9 mouse cellular contexts compared by ENCODE assay signal in the genomic region with DNA sequence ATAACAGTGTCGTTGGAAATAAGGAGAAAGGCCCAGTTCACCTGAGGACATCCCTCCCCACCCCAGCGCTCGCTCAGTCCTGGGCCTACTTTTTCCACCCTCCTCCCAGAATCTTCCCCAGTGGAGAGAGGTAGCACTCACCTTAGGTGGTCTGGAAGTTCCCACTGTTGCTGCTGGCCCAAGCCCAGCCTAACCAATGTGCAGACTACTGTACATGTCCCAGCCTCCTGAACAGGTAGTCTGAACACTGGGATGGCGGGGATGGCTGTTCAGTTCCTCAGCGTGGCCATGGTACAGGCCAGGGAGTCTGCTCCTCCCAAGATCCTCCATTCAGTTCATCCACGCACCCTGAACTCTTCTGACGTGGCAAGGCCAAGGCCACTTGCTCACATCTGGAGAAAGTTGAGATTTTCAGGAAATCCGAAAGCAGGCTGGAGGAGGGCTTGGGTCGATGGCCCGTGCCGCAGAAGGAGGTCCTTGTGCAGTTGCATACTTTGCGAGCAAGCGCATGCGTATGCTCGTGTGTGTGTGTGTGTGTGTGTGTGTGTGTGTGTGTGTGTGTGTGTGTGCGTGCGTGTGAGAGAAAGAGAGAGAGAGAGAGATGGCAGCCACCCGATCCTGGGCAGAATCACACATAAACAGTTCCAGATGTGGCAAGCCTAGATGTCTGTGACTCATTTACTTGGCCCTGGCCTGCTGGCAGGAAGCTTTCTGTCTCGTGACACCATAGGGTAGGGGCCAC. TPM values are rescaled to one million over a fixed set of nuclear protein-coding genes. Genes with fewer than 3 reads are reported as not detected.
DNase-seq lines count a peak whose midpoint lies in the region; ATAC-seq and TF ChIP-seq lines count a peak whose summit lies in the region.
"Had no signal": no experiment of that assay in that cellular context is flagged by ENCODE, and none has a peak within 500 bp of the region (broad histone marks: within the 10 kb centered on the region; RNA-seq: fewer than 3 reads in every experiment).

No protein-coding gene starts in this region.

- H3K4me2 ChIP-seq in forebrain, embryonic 13.5 days: no peak overlapping the region
- H3K4me2 ChIP-seq in limb, embryonic 11.5 days (ENCODE audit: low read depth, severe bottlenecking): peak overlapping the region; percentile 45
- H3K4me2 ChIP-seq in stomach, postnatal 0 days (replicated peaks; ENCODE audit: low read depth): no peak overlapping the region
- H3K4me2 ChIP-seq in midbrain, embryonic 14.5 days (ENCODE audit: low read length): no peak overlapping the region

- TF ChIP-seq EP300 in stomach, postnatal 0 days (optimal IDR thresholded peaks at IDR 0.05): no peak

- peak overlapping the region; percentile 77 for H3K27ac ChIP-seq in forebrain, embryonic 10.5 days
- no peak overlapping the region; the same call in 1 of the 2 replicates for H3K27ac ChIP-seq in forebrain, embryonic 13.5 days
- H3K27ac ChIP-seq in embryonic fibroblast, embryonic 13.5 days (ENCODE audit: insufficient read depth, low read length): peak overlapping the region; percentile 99
- peak overlapping the region; percentile 88 for H3K27ac ChIP-seq in limb, embryonic 11.5 days (replicated peaks; ENCODE audit: low read depth, low read length)
- H3K27ac ChIP-seq in stomach, postnatal 0 days (replicated peaks): no peak overlapping the region
- no peak overlapping the region for H3K27ac ChIP-seq in midbrain, embryonic 14.5 days (replicated peaks; ENCODE audit: low read depth, low read length)

- no peak overlapping the region for H3K9ac ChIP-seq in forebrain, embryonic 13.5 days
- H3K9ac ChIP-seq in limb, embryonic 11.5 days (ENCODE audit: low read length): peak overlapping the region; percentile 47
- H3K9ac ChIP-seq in stomach, postnatal 0 days (ENCODE audit: low read length): no peak overlapping the region
- no peak overlapping the region for H3K9ac ChIP-seq in midbrain, embryonic 14.5 days (replicated peaks; ENCODE audit: low read length)

- peaks cover 8% of the 10 kb centered on the region; the same call in 1 of the 2 replicates for H3K4me1 ChIP-seq in forebrain, embryonic 10.5 days
- H3K4me1 ChIP-seq in forebrain, embryonic 13.5 days: no peaks in the 10 kb centered on the region
- H3K4me1 ChIP-seq in embryonic fibroblast, embryonic 13.5 days (ENCODE audit: control insufficient read depth, insufficient read depth, low read length): peaks cover 27% of the 10 kb centered on the region
- 0 out of 2 replicates have a peak, but pooled peaks cover 2% of the 10 kb centered on the region for H3K4me1 ChIP-seq in limb, embryonic 11.5 days (ENCODE audit: control insufficient read depth, insufficient read depth, low read length)
- no peaks in the 10 kb centered on the region for H3K4me1 ChIP-seq in stomach, postnatal 0 days (replicated peaks; ENCODE audit: control insufficient read depth, insufficient read depth)
- no peaks in the 10 kb centered on the region for H3K4me1 ChIP-seq in midbrain, embryonic 14.5 days (ENCODE audit: control insufficient read depth, insufficient read depth, low read length)

- H3K9me3 ChIP-seq in forebrain, embryonic 10.5 days: no peaks in the 10 kb centered on the region
- no peaks in the 10 kb centered on the region for H3K9me3 ChIP-seq in forebrain, embryonic 13.5 days (replicated peaks)
- H3K9me3 ChIP-seq in limb, embryonic 11.5 days (ENCODE audit: control insufficient read depth, low read length): no peaks in the 10 kb centered on the region
- no peaks in the 10 kb centered on the region for H3K9me3 ChIP-seq in stomach, postnatal 0 days (ENCODE audit: control insufficient read depth, low read length)
- no peaks in the 10 kb centered on the region for H3K9me3 ChIP-seq in midbrain, embryonic 14.5 days (ENCODE audit: control insufficient read depth, low read length)

- H3K36me3 ChIP-seq in forebrain, embryonic 10.5 days (replicated peaks): peaks cover 56% of the 10 kb centered on the region
- H3K36me3 ChIP-seq in forebrain, embryonic 13.5 days (ENCODE audit: poor library complexity, severe bottlenecking): peaks cover 53% of the 10 kb centered on the region
- H3K36me3 ChIP-seq in limb, embryonic 11.5 days (ENCODE audit: control insufficient read depth, insufficient read depth, low read length): peaks cover 11% of the 10 kb centered on the region; the same call in 1 of the 2 replicates
- peaks cover 10% of the 10 kb centered on the region for H3K36me3 ChIP-seq in stomach, postnatal 0 days (ENCODE audit: control insufficient read depth, insufficient read depth, low read length)
- peaks cover 25% of the 10 kb centered on the region for H3K36me3 ChIP-seq in midbrain, embryonic 14.5 days (ENCODE audit: control insufficient read depth, insufficient read depth, low read length)

- DNase-seq in forebrain, embryonic 10.5 days (ENCODE audit: extremely low spot score, low spot score): peak; percentile 61
- DNase-seq in 416B (ENCODE audit: low read depth): peak; percentile 32
- peak; percentile 84 for DNase-seq in limb, embryonic 11.5 days (ENCODE audit: low spot score)
- DNase-seq in stomach, postnatal 0 days (ENCODE audit: low spot score): no peak
- DNase-seq in midbrain, embryonic 14.5 days: no peak
- DNase-seq in cerebellum, postnatal 14 days: no peak

- no peak for ATAC-seq in forebrain, embryonic 13.5 days
- peak; percentile 91 for ATAC-seq in limb, embryonic 11.5 days (ENCODE audit: insufficient number of reproducible peaks, low FRiP score, low TSS enrichment, low read depth)
- ATAC-seq in stomach, postnatal 0 days (ENCODE audit: low FRiP score, low TSS enrichment): no peak; the same call in 1 of the 2 replicates
- ATAC-seq in midbrain, embryonic 14.5 days (ENCODE audit: low FRiP score, low TSS enrichment): no peak

- H3K4me3 ChIP-seq in forebrain, embryonic 10.5 days: peak overlapping the region; percentile 18; the same call in 1 of the 2 replicates
- H3K4me3 ChIP-seq in forebrain, embryonic 13.5 days: no peak overlapping the region
- peak overlapping the region; percentile 34 for H3K4me3 ChIP-seq in embryonic fibroblast, embryonic 13.5 days (ENCODE audit: insufficient read depth, low read length)
- peak overlapping the region; percentile 18 for H3K4me3 ChIP-seq in limb, embryonic 11.5 days (ENCODE audit: low read depth, low read length)
- H3K4me3 ChIP-seq in stomach, postnatal 0 days (ENCODE audit: low read depth, low read length): no peak overlapping the region
- no peak overlapping the region for H3K4me3 ChIP-seq in midbrain, embryonic 14.5 days (replicated peaks; ENCODE audit: low read depth, low read length)
- H3K4me3 ChIP-seq: erythroblast, embryonic 14.5 days had no signal

- peak; percentile 76 for TF ChIP-seq POLR2A in embryonic fibroblast, embryonic 13.5 days (IDR thresholded peaks at IDR 0.05; ENCODE audit: low read depth, low read length)

- no peaks in the 10 kb centered on the region for H3K27me3 ChIP-seq in forebrain, embryonic 10.5 days (ENCODE audit: poor library complexity, severe bottlenecking)
- H3K27me3 ChIP-seq in forebrain, embryonic 13.5 days: no peaks in the 10 kb centered on the region
- H3K27me3 ChIP-seq in limb, embryonic 11.5 days (ENCODE audit: control insufficient read depth, insufficient read depth, low read length): no peaks in the 10 kb centered on the region
- no peaks in the 10 kb centered on the region for H3K27me3 ChIP-seq in stomach, postnatal 0 days (ENCODE audit: control insufficient read depth, insufficient read depth, low read length)
- no peaks in the 10 kb centered on the region for H3K27me3 ChIP-seq in midbrain, embryonic 14.5 days (ENCODE audit: control insufficient read depth, insufficient read depth, low read length)

- TF ChIP-seq CTCF in embryonic fibroblast, embryonic 13.5 days (IDR thresholded peaks at IDR 0.05; ENCODE audit: borderline replicate concordance, insufficient read depth, low read length): no peak
- TF ChIP-seq CTCF in stomach, postnatal 0 days (IDR thresholded peaks at IDR 0.05; ENCODE audit: low read depth): no peak

- WGBS in forebrain, embryonic 10.5 days: 77% methylated on average over 19 of the region's 19 CpGs
- 92% methylated on average over 17 of the region's 19 CpGs for WGBS in forebrain, embryonic 13.5 days
- WGBS in limb, embryonic 11.5 days: 32% methylated on average over 17 of the region's 19 CpGs
- WGBS in stomach, postnatal 0 days: 80% methylated on average over 19 of the region's 19 CpGs
- WGBS in midbrain, embryonic 14.5 days: 88% methylated on average over 19 of the region's 19 CpGs

RNA-seq across cellular contexts. Expression of gene Tmed1, which starts 13.6 kb away (rescaled TPM):
- polyA plus RNA-seq in forebrain, embryonic 10.5 days (2016; fragmentation: Nextera tagmentation; extraction: Ambion mirVana): 116 and 119 TPM in 2 replicates
- 59.2 and 69.3 TPM in 2 replicates for polyA plus RNA-seq in forebrain, embryonic 13.5 days (2015; fragmentation: Nextera tagmentation; extraction: Ambion mirVana)
- polyA plus RNA-seq in embryonic fibroblast, embryonic 13.5 days (2011; ENCODE audit: insufficient read length, low read depth, missing spikeins): 29.6 and 32.1 TPM in 2 replicates
- 97.0 and 99.6 TPM in 2 replicates for polyA plus RNA-seq in limb, embryonic 11.5 days (2014; fragmentation: Nextera tagmentation; extraction: Ambion mirVana)
- polyA plus RNA-seq in stomach, postnatal 0 days (2015; fragmentation: Nextera tagmentation; extraction: Ambion mirVana): 40.7 and 41.0 TPM in 2 replicates
- polyA plus RNA-seq in midbrain, embryonic 14.5 days (2014; fragmentation: Nextera tagmentation; extraction: Ambion mirVana): 48.0 and 50.2 TPM in 2 replicates

RNA-seq across cellular contexts. Expression of gene AB124611, which starts 29.5 kb away (rescaled TPM):
- polyA plus RNA-seq in forebrain, embryonic 10.5 days (2016; fragmentation: Nextera tagmentation; extraction: Ambion mirVana): 4.4 and 5.1 TPM in 2 replicates
- polyA plus RNA-seq in forebrain, embryonic 13.5 days (2015; fragmentation: Nextera tagmentation; extraction: Ambion mirVana): 5.3 and 5.4 TPM in 2 replicates
- polyA plus RNA-seq in embryonic fibroblast, embryonic 13.5 days (2011; ENCODE audit: insufficient read length, low read depth, missing spikeins): 0.44 TPM in 1 of 2 replicates, not detected in the other
- polyA plus RNA-seq in limb, embryonic 11.5 days (2014; fragmentation: Nextera tagmentation; extraction: Ambion mirVana): 2.5 and 3.2 TPM in 2 replicates
- polyA plus RNA-seq in stomach, postnatal 0 days (2015; fragmentation: Nextera tagmentation; extraction: Ambion mirVana): 1.8 and 2.0 TPM in 2 replicates
- 1.0 and 1.8 TPM in 2 replicates for polyA plus RNA-seq in midbrain, embryonic 14.5 days (2014; fragmentation: Nextera tagmentation; extraction: Ambion mirVana)

RNA-seq across cellular contexts. Expression of gene Carm1, which starts 50.2 kb away (rescaled TPM):
- polyA plus RNA-seq in forebrain, embryonic 10.5 days (2016; fragmentation: Nextera tagmentation; extraction: Ambion mirVana): 58.3 and 59.8 TPM in 2 replicates
- polyA plus RNA-seq in forebrain, embryonic 13.5 days (2015; fragmentation: Nextera tagmentation; extraction: Ambion mirVana): 28.5 and 29.9 TPM in 2 replicates
- 96.3 and 105 TPM in 2 replicates for polyA plus RNA-seq in embryonic fibroblast, embryonic 13.5 days (2011; ENCODE audit: insufficient read length, low read depth, missing spikeins)
- polyA plus RNA-seq in limb, embryonic 11.5 days (2014; fragmentation: Nextera tagmentation; extraction: Ambion mirVana): 78.9 and 93.7 TPM in 2 replicates
- 12.0 and 15.5 TPM in 2 replicates for polyA plus RNA-seq in stomach, postnatal 0 days (2015; fragmentation: Nextera tagmentation; extraction: Ambion mirVana)
- 34.7 and 42.0 TPM in 2 replicates for polyA plus RNA-seq in midbrain, embryonic 14.5 days (2014; fragmentation: Nextera tagmentation; extraction: Ambion mirVana)

Comparison
In these comparisons a context has a peak if more than half of its experiments do, and no peak if none do; other contexts are left out.
1. H3K27ac ChIP-seq: peak in forebrain, embryonic 10.5 days (single experiment), embryonic fibroblast, embryonic 13.5 days (single experiment) and limb, embryonic 11.5 days (single experiment); none in forebrain, embryonic 13.5 days (single experiment), stomach, postnatal 0 days (single experiment) and midbrain, embryonic 14.5 days (single experiment).
2. H3K4me3 ChIP-seq: peak in forebrain, embryonic 10.5 days (single experiment), embryonic fibroblast, embryonic 13.5 days (single experiment) and limb, embryonic 11.5 days (single experiment); none in forebrain, embryonic 13.5 days (single experiment), stomach, postnatal 0 days (single experiment) and midbrain, embryonic 14.5 days (single experiment).
3. DNase-seq: peak in forebrain, embryonic 10.5 days (single experiment), 416B (single experiment) and limb, embryonic 11.5 days (single experiment); none in stomach, postnatal 0 days (single experiment), midbrain, embryonic 14.5 days (single experiment) and cerebellum, postnatal 14 days (0 of 2).